Mouse (Mus musculus) midbrain, postnatal 0 days (tissue): ENCODE results near the gene Gm20388. TPM values are rescaled to one million over a fixed set of nuclear protein-coding genes. Genes with fewer than 3 reads are reported as not detected.
A peak's percentile ranks its signal among the peaks of the same experiment; 100 is the strongest.

Experiments used
- ATAC-seq: fragments of 200-750 bp; cut with Nextera tagmentation; 2 replicates; pipeline ENCODE4 v1.8.0; 2017; ENCODE audit warnings: moderate number of reproducible peaks, mild to moderate bottlenecking, moderate TSS enrichment, moderate library complexity; ENCODE audit not compliant: low FRiP score
- DNase-seq: peaks from one replicate; pipeline ENCODE4 v3.0.0-alpha.2; 2015; ENCODE audit warnings: low spot score
- H3K27ac ChIP-seq: fragments of 300-500 bp; sonication (generic); 2 replicates; pipeline ENCODE4 v1.5.1; 2014; ENCODE audit warnings: low read depth, mild to moderate bottlenecking, low read length, mixed read lengths
- H3K27me3 ChIP-seq: fragments of 300-500 bp; sonication (generic); 2 replicates; pipeline ENCODE4 v1.6.1; 2014; ENCODE audit warnings: low read length, control low read depth, mixed read lengths; ENCODE audit not compliant: insufficient read depth
- H3K36me3 ChIP-seq: fragments of 300-500 bp; sonication (generic); 2 replicates; pipeline ENCODE4 v1.6.1; 2014; ENCODE audit warnings: low read length, control low read depth, mixed read lengths; ENCODE audit not compliant: insufficient read depth
- H3K4me1 ChIP-seq: fragments of 300-500 bp; sonication (generic); 2 replicates; pipeline ENCODE4 v1.6.1; 2014; ENCODE audit warnings: mild to moderate bottlenecking, control low read depth, antibody characterized with exemption, low read length, mixed read lengths; ENCODE audit not compliant: insufficient read depth
- H3K4me2 ChIP-seq: fragments of 300-500 bp; sonication (generic); 2 replicates; pipeline ENCODE4 v1.6.1; 2014; ENCODE audit warnings: low read depth, mild to moderate bottlenecking, low read length, mixed read lengths; ENCODE audit not compliant: poor library complexity, severe bottlenecking
- H3K4me3 ChIP-seq: fragments of 300-500 bp; sonication (generic); 2 replicates; pipeline ENCODE4 v1.5.1; 2014; ENCODE audit warnings: low read depth, mild to moderate bottlenecking, low read length, moderate library complexity
- H3K9ac ChIP-seq: fragments of 300-500 bp; sonication (generic); replicated peaks from 2 replicates; pipeline ENCODE4 v1.6.1; 2014; ENCODE audit warnings: mild to moderate bottlenecking, low read length, moderate library complexity, mixed read lengths; ENCODE audit not compliant: poor library complexity, severe bottlenecking
- H3K9me3 ChIP-seq: fragments of 300-500 bp; sonication (generic); 2 replicates; pipeline ENCODE4 v1.6.1; 2016; ENCODE audit warnings: low read length, control low read depth
- CTCF ChIP-seq: IDR thresholded peaks from 2 replicates; pipeline ENCODE4 v1.5.1; 2016; ENCODE audit warnings: antibody characterized with exemption, mild to moderate bottlenecking
- WGBS: fragments of 180-500 bp; shearing (Covaris S2); extraction: QIAGEN DNeasy Blood & Tissue Kit; methylation state at CpG from one replicate; pipeline ENCODE4 v1.1.7; 2014; 5-methylcytosine and 5-hydroxymethylcytosine counted together
- polyA plus RNA-seq: library from polyadenylated mRNA; unstranded; fragments of >200 nt; fragmentation: Nextera tagmentation; extraction: Ambion mirVana; gene quantifications from 2 replicates; pipeline ENCODE4 v1.2.1, GENCODE M21; 2015
- total RNA-seq: library from RNA; depleted of rRNA; stranded (reverse); fragments of >200 nt; gene quantifications from 2 replicates; pipeline ENCODE4 v1.2.3, GENCODE M21; 2014

Gm20388 gene
- total and polyA plus RNA-seq, 2 experiments from 2014 or later, result 74.2 TPM; not detected in 1

DNA sequence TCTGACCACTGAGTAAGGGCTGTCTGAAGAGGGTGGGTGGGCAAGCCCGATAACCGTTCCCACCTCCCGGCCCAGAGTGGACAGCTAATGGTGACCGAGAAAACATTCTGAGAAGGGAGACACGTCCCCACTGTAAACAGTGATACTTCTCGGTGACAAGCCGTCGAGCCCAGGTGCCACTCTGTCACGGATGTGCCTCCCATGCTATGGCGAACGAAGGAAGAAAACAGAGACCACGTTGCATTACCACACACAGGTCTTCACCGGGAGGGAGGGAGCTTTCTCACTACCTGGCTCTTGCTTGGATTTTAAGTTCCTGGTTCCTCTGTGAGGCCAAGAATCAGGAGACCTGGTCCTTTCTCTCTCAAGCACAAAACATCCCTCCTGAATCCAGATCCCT, 2637.7 kb downstream of the Gm20388 start:
- no peak for TF ChIP-seq CTCF
- Histone ChIP-seq H3K27me3 (peaks cover 18% of the 10 kb centered on the region; the same call in 1 of the 2 replicates), H3K4me3 (no peak overlapping the region), H3K9ac (no peak overlapping the region), H3K9me3 (no peaks in the 10 kb centered on the region), H3K36me3 (no peaks in the 10 kb centered on the region), H3K27ac (no peak overlapping the region), H3K4me1 (no peaks in the 10 kb centered on the region), H3K4me2 (no peak overlapping the region)
- ATAC-seq (no peak), DNase-seq (no peak)
- 74% methylated on average over 13 of the region's 13 CpGs for WGBS

- H3K4me1 ChIP-seq, result no peaks in the 10 kb centered on the region
- H3K27ac ChIP-seq, result no peak overlapping the region
- TF ChIP-seq CTCF, result no peak
- WGBS, result 81% methylated on average over 3 of the region's 3 CpGs
- DNase-seq (no peak), ATAC-seq (no peak)
- H3K27me3 ChIP-seq, result peaks cover 18% of the 10 kb centered on the region; the same call in 1 of the 2 replicates
- H3K9me3 ChIP-seq, result no peaks in the 10 kb centered on the region
- no peak overlapping the region for H3K4me2 ChIP-seq
- no peaks in the 10 kb centered on the region for H3K36me3 ChIP-seq
- H3K9ac ChIP-seq, result no peak overlapping the region
- H3K4me3 ChIP-seq, result no peak overlapping the region
These were observed 2638.3 kb downstream of the Gm20388 start for GRCm38 (mm10) chr8:122548891-122549439.

DNA sequence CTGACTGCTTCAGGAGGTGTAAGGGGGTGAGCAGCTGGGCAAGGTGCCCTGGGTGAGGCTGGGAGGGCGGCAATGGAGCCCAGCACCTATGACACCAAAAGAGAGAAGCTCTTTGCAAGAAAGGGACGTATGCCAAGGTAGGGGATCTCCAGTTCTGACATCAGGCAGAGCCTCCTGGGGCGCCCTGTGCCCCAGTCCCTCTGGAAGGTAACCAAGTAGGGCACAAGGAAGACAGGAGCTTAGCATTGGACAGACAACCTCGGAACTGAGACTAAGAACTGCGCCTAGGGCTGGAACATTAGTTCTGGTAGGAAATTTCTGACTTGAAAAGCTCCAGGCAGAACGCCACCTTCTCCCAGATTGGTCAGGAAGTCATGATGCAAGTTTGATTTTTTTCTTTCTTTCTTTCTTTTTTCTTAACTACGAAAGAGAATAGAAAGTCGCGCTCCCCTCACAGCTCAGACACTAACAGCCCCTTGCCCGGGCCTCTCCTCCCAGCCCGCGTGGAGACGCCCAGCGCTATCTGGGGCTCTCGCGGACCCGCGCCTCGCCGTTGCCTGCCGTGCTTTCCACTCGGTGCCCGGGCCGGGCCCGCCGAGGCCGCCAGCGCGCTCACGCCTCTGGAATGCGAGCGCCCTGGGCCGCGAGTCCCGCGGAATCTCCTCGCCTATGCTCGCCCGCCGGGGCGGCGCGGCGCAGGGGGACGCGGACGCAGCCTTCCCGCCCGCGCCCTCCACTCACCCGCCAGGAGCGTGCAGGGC, 2639.8 kb downstream of the Gm20388 start:
- no peak for DNase-seq
- TF ChIP-seq CTCF, result no peak
- 4% methylated on average over 43 of the region's 52 CpGs for WGBS

DNA sequence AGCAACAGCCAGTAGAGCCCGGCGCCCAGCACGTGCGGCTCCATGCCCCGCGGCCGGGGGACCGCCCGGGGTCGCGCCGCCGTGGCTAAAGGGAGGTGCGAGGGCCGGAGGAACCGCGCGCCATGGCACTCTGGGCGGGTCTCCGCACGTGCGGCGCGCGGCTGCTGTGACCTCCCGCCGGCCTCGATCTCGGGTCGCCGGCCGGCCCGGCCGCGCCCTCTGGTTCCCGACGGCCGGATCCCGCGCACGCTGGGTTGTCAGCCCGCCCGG, 2640.3 kb downstream of the Gm20388 start:
- Histone ChIP-seq H3K36me3 (no peaks in the 10 kb centered on the region), H3K9me3 (no peaks in the 10 kb centered on the region), H3K27me3 (peaks cover 18% of the 10 kb centered on the region; the same call in 1 of the 2 replicates), H3K4me3 (peak overlapping the region; percentile 55), H3K27ac (no peak overlapping the region), H3K9ac (peak overlapping the region; percentile 54), H3K4me2 (peak overlapping the region; percentile 92), H3K4me1 (no peaks in the 10 kb centered on the region)
- DNase-seq (no peak), ATAC-seq (no peak)
- WGBS, result 0% methylated on average over 24 of the region's 43 CpGs
- TF ChIP-seq CTCF, result no peak

More for the DNA sequence above, 2639.8 kb downstream of the Gm20388 start:
- Histone ChIP-seq H3K4me2 (peak overlapping the region; percentile 92), H3K9ac (peak overlapping the region; percentile 54), H3K36me3 (no peaks in the 10 kb centered on the region), H3K27me3 (peaks cover 18% of the 10 kb centered on the region; the same call in 1 of the 2 replicates), H3K4me1 (no peaks in the 10 kb centered on the region), H3K9me3 (no peaks in the 10 kb centered on the region), H3K4me3 (peak overlapping the region; percentile 55), H3K27ac (no peak overlapping the region)
- peak; percentile 67; the same call in 1 of the 2 replicates for ATAC-seq

- peak; percentile 71 for DNase-seq
- Histone ChIP-seq H3K4me3 (peak within 1 kb of the TSS; percentile 55), H3K9me3 (no peaks in the 10 kb centered on the region), H3K9ac (peak within 1 kb of the TSS; percentile 54), H3K27ac (no peak within 1 kb of the TSS), H3K27me3 (peaks cover 18% of the 10 kb centered on the region; the same call in 1 of the 2 replicates), H3K4me1 (no peaks in the 10 kb centered on the region), H3K36me3 (no peaks in the 10 kb centered on the region), H3K4me2 (peak within 1 kb of the TSS; percentile 92)
- TF ChIP-seq CTCF, result peak; percentile 88
- ATAC-seq, result peak; percentile 29; the same call in 1 of the 2 replicates
- WGBS, result 13% methylated on average over 52 of the region's 56 CpGs
These were observed 2640.8 kb downstream of the Gm20388 start, which contains the start of gene Piezo1 for GRCm38 (mm10) chr8:122551265-122552051. Gene Piezo1, minus strand, starts transcription at chr8:122551329.
